ENCODE assay signal across 8 mouse cellular contexts in the genomic region with DNA sequence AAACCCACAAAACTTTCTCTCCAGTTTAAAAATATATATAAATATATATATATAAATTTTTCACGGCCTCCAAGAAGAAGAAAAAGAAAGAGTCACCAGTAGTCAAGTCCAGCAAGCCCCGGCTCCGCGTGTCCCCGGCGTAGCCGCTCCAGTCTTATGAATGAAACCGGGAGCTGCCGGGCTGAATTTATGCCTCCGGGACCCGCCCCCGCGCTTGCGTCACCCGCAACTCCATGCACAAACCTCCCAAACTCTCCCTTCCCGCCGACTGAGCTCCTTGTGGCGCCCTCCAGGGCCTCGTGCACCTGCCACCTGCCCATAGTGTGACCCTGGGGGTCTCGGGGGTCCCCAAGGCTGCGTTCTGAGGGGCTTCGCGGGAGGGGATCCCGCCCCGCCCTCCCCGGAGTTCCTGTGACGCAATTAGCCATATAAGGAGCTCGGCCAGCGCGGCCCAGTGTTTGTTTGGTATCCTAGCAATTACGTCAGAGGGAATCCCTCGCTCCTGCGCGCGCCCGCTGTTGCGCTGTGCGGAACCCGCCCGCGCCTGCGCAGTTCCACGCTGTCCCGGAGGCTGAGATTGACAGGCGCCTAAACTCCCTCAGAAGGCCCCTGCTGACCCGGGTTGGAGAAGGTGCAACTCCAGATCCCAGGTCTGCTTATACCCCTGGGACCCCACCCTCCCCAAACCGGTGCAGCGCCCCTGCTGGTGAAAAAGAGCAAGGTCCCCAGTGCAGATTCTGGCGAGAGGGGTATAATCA. TPM values are rescaled to one million over a fixed set of nuclear protein-coding genes. Genes with fewer than 3 reads are reported as not detected.
DNase-seq lines count a peak whose midpoint lies in the region; ATAC-seq lines count a peak whose summit lies in the region.

A gene (minus strand): TSS at position 168 of the 758 bp plus-strand sequence.

- peak; percentile 77 for ATAC-seq in inflammation-experienced regulatory T-cells, adult 6 months

- DNase-seq in adrenal gland, adult (ENCODE audit: inconsistent age in 2 of 2, low spot score in 1 of 2) = peak; percentile 95 to 98
- DNase-seq in embryo, embryonic 10 days (ENCODE audit: low spot score) = peak; percentile 98
- DNase-seq in gastrocnemius, postnatal 10 days = peak; percentile 97
- DNase-seq in left cerebral cortex, adult 9 months (ENCODE audit: low spot score in 2 of 2) = peak; percentile 88 to 96
- DNase-seq in right cerebral cortex, adult 2 months (ENCODE audit: low spot score in 2 of 2) = peak; percentile 95 to 97
- peak; percentile 87 for DNase-seq in urinary bladder, postnatal 10 days (ENCODE audit: low spot score)

- H3K27me3 ChIP-seq in megakaryocyte, embryonic 14.5 days (replicated peaks) = peaks cover 47% of the 10 kb centered on the region

- peaks cover 63% of the 10 kb centered on the region for H3K4me1 ChIP-seq in megakaryocyte, embryonic 14.5 days

- peak within 1 kb of the TSS; percentile 91 for H3K4me3 ChIP-seq in megakaryocyte, embryonic 14.5 days (replicated peaks)

- H3K9me3 ChIP-seq in megakaryocyte, embryonic 14.5 days = peaks cover 6% of the 10 kb centered on the region

- H3K36me3 ChIP-seq in megakaryocyte, embryonic 14.5 days (replicated peaks; ENCODE audit: low read length) = no peaks in the 10 kb centered on the region

RNA-seq across cellular contexts. Expression of the gene that starts here (rescaled TPM):
- 1 to 10 TPM in 1 of 2 experiments, under 1 TPM in 1; 0.80 to 1.7 TPM for total RNA-seq in gastrocnemius, postnatal 10 days (2021)
- 1 to 10 TPM in 2 of 3 experiments, under 1 TPM in 1; 0.98 to 8.0 (median 2.0) TPM for polyA plus RNA-seq in inflammation-experienced regulatory T-cells, adult 6 months (2017; shearing (Covaris generic))
- 12.9 and 33.1 TPM in 2 replicates for polyA plus RNA-seq in megakaryocyte, embryonic 14.5 days (2012; ENCODE audit: insufficient read depth, low replicate concordance)

Comparison
In these comparisons a context has a peak if more than half of its experiments do, and no peak if none do; other contexts are left out.
1. Peak in every context shown above with its lines: DNase-seq, ATAC-seq and H3K4me3 ChIP-seq.